Mouse (Mus musculus): ENCODE measurements at regions not wholly inside any gene's neighbourhood (a gene's known extent, or its start where the extent isn't known, plus 50 kb on each side); places are given as distances from the start of the nearest gene placed in this dataset.

- no peak for DNase-seq
Measured at GRCm38 (mm10) chr8:30952818-30953217, 2475.7 kb upstream of the 5930422O12Rik start.

GRCm38 (mm10) chr8:30959436-30960180 is 2468.9 kb upstream of the 5930422O12Rik start:
- DNase-seq: no peak

GRCm38 (mm10) chr8:30960486-30960885 is 2468.0 kb upstream of the 5930422O12Rik start:
- DNase-seq: no peak

- DNase-seq: no peak
Measured at GRCm38 (mm10) chr8:30962207-30962606, 2466.3 kb upstream of the 5930422O12Rik start.

- no peak for DNase-seq
Measured at GRCm38 (mm10) chr8:30982814-30983213, 2445.7 kb upstream of the 5930422O12Rik start.

- no peak for DNase-seq
Measured at GRCm38 (mm10) chr8:30988051-30988450, 2440.5 kb upstream of the 5930422O12Rik start.

- no peak for DNase-seq
Measured at GRCm38 (mm10) chr8:30998657-30999056, 2429.9 kb upstream of the 5930422O12Rik start.

- no peak for DNase-seq
Measured at GRCm38 (mm10) chr8:31000120-31000519, 2428.4 kb upstream of the 5930422O12Rik start.

- DNase-seq: no peak
Measured at GRCm38 (mm10) chr8:31001980-31002730, 2426.4 kb upstream of the 5930422O12Rik start.

- no peak for DNase-seq
Measured at GRCm38 (mm10) chr8:31008309-31008708, 2420.2 kb upstream of the 5930422O12Rik start.

- DNase-seq: no peak
Measured at GRCm38 (mm10) chr8:31012068-31012467, 2416.4 kb upstream of the 5930422O12Rik start.

- peak; percentile 67 for DNase-seq
Measured at GRCm38 (mm10) chr8:31031721-31032591, 2396.6 kb upstream of the 5930422O12Rik start.

GRCm38 (mm10) chr8:31033281-31033680 is 2395.2 kb upstream of the 5930422O12Rik start:
- DNase-seq: peak; percentile 89

GRCm38 (mm10) chr8:31036892-31037291 is 2391.6 kb upstream of the 5930422O12Rik start:
- DNase-seq: peak; percentile 22

Data from kidney, adult 9 months (tissue).